Mouse (Mus musculus) ES-E14 (cell line): ENCODE measurements around the gene Pdk1.

Experiments
- CHD2 ChIP-seq: IDR thresholded peaks from 2 replicates; pipeline ENCODE4 v1.6.1; 2014; ENCODE audit warnings: mild to moderate bottlenecking, low read depth, low read length, inconsistent platforms
- MAFK ChIP-seq: IDR thresholded peaks from 2 replicates; pipeline ENCODE4 v1.6.1; 2014; ENCODE audit warnings: mild to moderate bottlenecking, low read depth, low read length, inconsistent platforms; ENCODE audit not compliant: insufficient read depth
- ZC3H11A ChIP-seq: IDR thresholded peaks from 2 replicates; pipeline ENCODE4 v1.6.1; 2012; ENCODE audit warnings: low read depth, mild to moderate bottlenecking, inconsistent platforms, low read length, borderline replicate concordance
- ZNF384 ChIP-seq: IDR thresholded peaks from 2 replicates; pipeline ENCODE4 v1.6.1; 2012; ENCODE audit warnings: low read depth, low read length, inconsistent platforms

DNA sequence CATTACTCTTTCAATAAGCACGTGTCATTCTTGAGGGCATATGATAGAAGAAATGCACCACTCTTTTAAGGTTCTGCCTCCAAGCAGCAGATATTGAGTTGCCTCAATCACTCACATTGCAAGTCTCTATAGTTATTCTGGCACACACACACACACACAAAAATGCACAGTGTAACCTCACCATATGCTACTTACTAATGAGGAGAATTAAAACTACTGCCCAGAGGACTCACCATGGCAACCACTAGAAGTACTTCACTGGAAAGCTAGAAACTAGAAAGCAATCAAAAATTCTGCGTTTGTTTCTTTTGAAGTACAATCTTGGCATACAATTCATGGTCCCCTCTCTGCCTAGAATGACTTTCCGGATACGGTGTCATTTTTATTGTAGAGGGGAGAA lies 78.2 kb downstream of the Pdk1 start:
- TF ChIP-seq MAFK (no peak), ZNF384 (no peak), ZC3H11A (no peak), CHD2 (no peak)
